Mouse (Mus musculus) CH12.LX (cell line): ENCODE measurements around the gene 2010109A12Rik.

ENCODE experiments used
- CHD1 ChIP-seq: IDR thresholded peaks from 2 replicates; pipeline ENCODE4 v1.6.1; 2012; ENCODE audit warnings: low read depth, low read length, improper control_type of control experiment, inconsistent platforms
- CTCF ChIP-seq, 2 experiments: IDR thresholded peaks in 1 of 2; conservative IDR thresholded peaks in 1 of 2; 2 replicates each; pipeline ENCODE4 v1.5.1; 2011 to 2012; ENCODE audit warnings: low read depth in 2 of 2, low read length in 2 of 2, improper control_type of control experiment in 1 of 2, inconsistent platforms in 1 of 2, mild to moderate bottlenecking in 1 of 2, moderate library complexity in 1 of 2
- EP300 ChIP-seq: IDR thresholded peaks from 2 replicates; pipeline ENCODE4 v1.6.1; 2011; ENCODE audit warnings: low read length, improper control_type of control experiment
- MEF2A ChIP-seq: IDR thresholded peaks from 2 replicates; pipeline ENCODE4 v1.6.1; 2014; ENCODE audit warnings: low read depth, mild to moderate bottlenecking, inconsistent platforms, low read length, improper control_type of control experiment, borderline replicate concordance
- NELFE ChIP-seq: IDR thresholded peaks from 2 replicates; pipeline ENCODE4 v1.6.1; 2011; ENCODE audit warnings: low read depth, low read length, improper control_type of control experiment
- NRF1 ChIP-seq: IDR thresholded peaks from 2 replicates; pipeline ENCODE4 v1.6.1; 2014; ENCODE audit warnings: low read depth, mild to moderate bottlenecking, inconsistent platforms, low read length, improper control_type of control experiment, moderate library complexity
- POLR2A ChIP-seq: IDR thresholded peaks from 2 replicates; pipeline ENCODE4 v1.6.1; 2011; ENCODE audit warnings: low read depth, mild to moderate bottlenecking, improper control_type of control experiment, low read length
- POLR2AphosphoS2 ChIP-seq: IDR thresholded peaks from 2 replicates; pipeline ENCODE4 v1.6.1; 2011; ENCODE audit warnings: low read depth, low read length, improper control_type of control experiment
- SIN3A ChIP-seq: IDR thresholded peaks from 2 replicates; pipeline ENCODE4 v1.6.1; 2012; ENCODE audit warnings: low read length, improper control_type of control experiment, inconsistent platforms
- SMC3 ChIP-seq: IDR thresholded peaks from 2 replicates; pipeline ENCODE4 v1.6.1; 2011; ENCODE audit warnings: low read depth, low read length, improper control_type of control experiment
- TCF12 ChIP-seq: IDR thresholded peaks from 2 replicates; pipeline ENCODE4 v1.6.1; 2014; ENCODE audit warnings: low read depth, mild to moderate bottlenecking, inconsistent platforms, low read length, improper control_type of control experiment
- USF1 ChIP-seq: IDR thresholded peaks from 2 replicates; pipeline ENCODE4 v1.6.1; 2014; ENCODE audit warnings: low read depth, mild to moderate bottlenecking, inconsistent platforms, low read length, improper control_type of control experiment

- TF ChIP-seq SIN3A (no peak), CTCF (conservative IDR thresholded peaks at IDR 0.05 in 1 of 2, IDR thresholded peaks at IDR 0.05 in 1 of 2; ENCODE audit: low read depth in 2 of 2, low read length in 2 of 2) (no peak), POLR2AphosphoS2 (no peak), POLR2A (no peak), SMC3 (no peak), MEF2A (no peak), NELFE (no peak), CHD1 (no peak), EP300 (no peak), USF1 (no peak), TCF12 (no peak), NRF1 (no peak)
Observed at GRCm38 (mm10) chr5:93251001-93251760, 44.9 kb downstream of the 2010109A12Rik start.
